Mouse (Mus musculus) heart, embryonic 10.5 days (tissue): ENCODE results near the gene Chl1. TPM values are rescaled to one million over a fixed set of nuclear protein-coding genes. Genes with fewer than 3 reads are reported as not detected.
A peak's percentile ranks its signal among the peaks of the same experiment; 100 is the strongest.

Experiments
- DNase-seq: peaks from one replicate; pipeline ENCODE4 v3.0.0-alpha.2; 2017; ENCODE audit warnings: low spot score
- H3K27ac ChIP-seq: fragments of 300-500 bp; sonication (generic); 2 replicates; pipeline ENCODE4 v1.5.1; 2016; ENCODE audit warnings: mild to moderate bottlenecking
- H3K27me3 ChIP-seq: fragments of 300-500 bp; sonication (generic); 2 replicates; pipeline ENCODE4 v1.6.1; 2016; ENCODE audit warnings: mild to moderate bottlenecking; ENCODE audit not compliant: poor library complexity, insufficient read depth, severe bottlenecking
- H3K36me3 ChIP-seq: fragments of 300-500 bp; sonication (generic); 2 replicates; pipeline ENCODE4 v1.6.1; 2016; ENCODE audit warnings: mild to moderate bottlenecking, moderate library complexity
- H3K4me1 ChIP-seq: fragments of 300-500 bp; sonication (generic); 2 replicates; pipeline ENCODE4 v1.6.1; 2016; ENCODE audit warnings: mild to moderate bottlenecking
- H3K4me3 ChIP-seq: fragments of 300-500 bp; sonication (generic); 2 replicates; pipeline ENCODE4 v1.5.1; 2016; ENCODE audit warnings: mild to moderate bottlenecking, moderate library complexity
- H3K9me3 ChIP-seq: fragments of 300-500 bp; sonication (generic); 2 replicates; pipeline ENCODE4 v1.6.1; 2016; ENCODE audit warnings: mild to moderate bottlenecking, moderate library complexity
- WGBS: fragments of 180-500 bp; shearing (Covaris S2); methylation state at CpG from one replicate; pipeline ENCODE4 v1.1.7; 2016; 5-methylcytosine and 5-hydroxymethylcytosine counted together
- polyA plus RNA-seq: library from polyadenylated mRNA; unstranded; fragments of >200 nt; fragmentation: Nextera tagmentation; extraction: Ambion mirVana; gene quantifications from 2 replicates; pipeline ENCODE4 v1.2.1, GENCODE M21; 2016

The Chl1 gene
- polyA plus RNA-seq, result 0.04 and 0.15 TPM in 2 replicates

- peaks cover 67% of the 10 kb centered on the region for H3K27me3 ChIP-seq
- H3K36me3 ChIP-seq, result no peaks in the 10 kb centered on the region
- peaks cover 18% of the 10 kb centered on the region; the same call in 1 of the 2 replicates for H3K4me1 ChIP-seq
- no peaks in the 10 kb centered on the region for H3K9me3 ChIP-seq
- no peak for DNase-seq
- H3K27ac ChIP-seq, result no peak within 1 kb of the TSS
- H3K4me3 ChIP-seq, result peak within 1 kb of the TSS; percentile 56
- 4% methylated on average over 25 of the region's 25 CpGs for WGBS
Measured at GRCm38 (mm10) chr6:103510392-103511289, at the start of gene Chl1. TSS of gene Chl1 (plus strand) at chr6:103510586.

DNA sequence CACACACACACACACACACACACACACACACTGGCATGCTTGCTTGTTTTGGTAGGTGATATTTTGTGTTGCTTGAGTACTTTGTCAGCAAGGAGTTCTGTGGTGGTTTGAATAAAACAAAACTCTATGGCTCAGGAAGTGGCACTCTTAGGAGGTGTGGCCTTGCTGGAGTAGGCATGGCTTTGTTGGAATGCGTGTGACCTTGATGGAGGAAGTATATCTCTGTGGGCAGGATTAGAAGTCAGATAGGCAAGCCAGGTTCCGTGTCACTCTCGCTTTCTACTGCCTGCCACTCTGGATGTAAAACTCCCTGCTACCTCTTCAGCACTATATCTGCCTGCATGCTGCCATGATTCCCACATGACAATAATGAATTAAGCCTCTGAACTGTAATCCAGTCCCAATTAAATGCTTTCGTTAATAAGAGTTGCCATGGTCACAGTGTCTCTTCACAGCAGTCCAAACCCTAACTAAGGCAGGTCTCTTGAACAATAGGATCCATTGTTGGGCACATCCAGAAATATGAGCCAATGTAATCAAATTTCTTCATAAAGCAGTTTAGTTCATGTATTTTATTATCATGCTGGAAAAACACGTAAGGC is 44.8 kb upstream of the Chl1 start:
- DNase-seq, result no peak
- H3K4me3 ChIP-seq, result no peak overlapping the region
- 54% methylated on average over 5 of the region's 5 CpGs for WGBS
- H3K9me3 ChIP-seq, result no peaks in the 10 kb centered on the region
- peaks cover 5% of the 10 kb centered on the region for H3K4me1 ChIP-seq
- no peak overlapping the region for H3K27ac ChIP-seq
- peaks cover 3% of the 10 kb centered on the region; the same call in 1 of the 2 replicates for H3K27me3 ChIP-seq
- H3K36me3 ChIP-seq, result no peaks in the 10 kb centered on the region

- Histone ChIP-seq H3K27me3 (no peaks in the 10 kb centered on the region), H3K36me3 (no peaks in the 10 kb centered on the region), H3K4me3 (no peak overlapping the region), H3K27ac (no peak overlapping the region), H3K9me3 (no peaks in the 10 kb centered on the region), H3K4me1 (no peaks in the 10 kb centered on the region)
- no peak for DNase-seq
- 56% methylated on average over 5 of the region's 5 CpGs for WGBS
Measured at GRCm38 (mm10) chr6:103473316-103473715, 37.1 kb upstream of the Chl1 start.

DNA sequence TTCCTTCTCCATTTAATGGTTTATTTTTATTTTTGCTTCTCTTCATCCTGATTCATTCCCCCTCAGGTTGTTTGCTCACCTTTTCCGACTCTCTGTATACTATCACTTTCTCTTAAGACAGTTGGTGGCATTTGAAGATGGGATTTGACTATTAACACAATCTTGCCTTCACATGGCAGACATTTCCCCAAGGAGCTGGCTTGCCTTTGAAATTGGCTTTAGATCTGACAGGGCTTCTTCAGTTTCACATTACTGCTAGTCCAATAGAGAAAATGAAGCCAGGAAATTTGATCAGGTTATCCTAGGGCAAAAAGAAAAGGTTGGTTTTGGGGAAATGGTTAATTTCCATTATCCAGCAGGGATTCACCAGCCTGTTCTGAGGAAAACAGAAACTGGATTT is 23.2 kb upstream of the Chl1 start:
- DNase-seq, result no peak
- 85% methylated on average over 1 of the region's 1 CpGs for WGBS
- Histone ChIP-seq H3K4me3 (no peak overlapping the region), H3K9me3 (no peaks in the 10 kb centered on the region), H3K4me1 (no peaks in the 10 kb centered on the region), H3K27me3 (no peaks in the 10 kb centered on the region), H3K27ac (no peak overlapping the region), H3K36me3 (no peaks in the 10 kb centered on the region)

DNA sequence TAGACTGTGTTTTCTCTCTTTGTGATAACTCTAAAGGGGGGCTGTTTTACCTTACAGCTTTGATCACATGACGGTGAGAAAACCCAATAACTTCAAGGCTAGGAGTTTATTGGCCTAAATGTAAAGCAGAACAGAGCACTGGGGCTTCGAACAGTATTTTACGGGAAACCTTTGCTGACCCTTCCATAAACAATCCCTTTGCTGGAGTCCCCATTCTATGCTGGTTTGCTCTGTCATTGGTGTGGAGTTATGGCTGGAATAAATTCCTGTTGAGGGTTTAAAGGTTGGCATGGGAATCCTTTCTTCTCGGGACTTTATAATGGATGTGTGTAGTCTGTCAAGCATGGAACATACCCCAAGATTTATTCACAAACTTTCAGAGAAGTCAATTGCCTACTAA is 12.0 kb upstream of the Chl1 start:
- Histone ChIP-seq H3K9me3 (no peaks in the 10 kb centered on the region), H3K27me3 (no peaks in the 10 kb centered on the region), H3K4me3 (no peak overlapping the region), H3K27ac (no peak overlapping the region), H3K4me1 (no peaks in the 10 kb centered on the region), H3K36me3 (no peaks in the 10 kb centered on the region)
- 72% methylated on average over 4 of the region's 4 CpGs for WGBS
- DNase-seq, result no peak

GRCm38 (mm10) chr6:103504065-103504464 is 6.3 kb upstream of the Chl1 start:
- Histone ChIP-seq H3K4me3 (no peak overlapping the region), H3K9me3 (no peaks in the 10 kb centered on the region), H3K4me1 (no peaks in the 10 kb centered on the region), H3K27me3 (peaks cover 13% of the 10 kb centered on the region; the same call in 1 of the 2 replicates), H3K27ac (no peak overlapping the region), H3K36me3 (no peaks in the 10 kb centered on the region)
- no peak for DNase-seq
- 53% methylated on average over 3 of the region's 3 CpGs for WGBS

DNA sequence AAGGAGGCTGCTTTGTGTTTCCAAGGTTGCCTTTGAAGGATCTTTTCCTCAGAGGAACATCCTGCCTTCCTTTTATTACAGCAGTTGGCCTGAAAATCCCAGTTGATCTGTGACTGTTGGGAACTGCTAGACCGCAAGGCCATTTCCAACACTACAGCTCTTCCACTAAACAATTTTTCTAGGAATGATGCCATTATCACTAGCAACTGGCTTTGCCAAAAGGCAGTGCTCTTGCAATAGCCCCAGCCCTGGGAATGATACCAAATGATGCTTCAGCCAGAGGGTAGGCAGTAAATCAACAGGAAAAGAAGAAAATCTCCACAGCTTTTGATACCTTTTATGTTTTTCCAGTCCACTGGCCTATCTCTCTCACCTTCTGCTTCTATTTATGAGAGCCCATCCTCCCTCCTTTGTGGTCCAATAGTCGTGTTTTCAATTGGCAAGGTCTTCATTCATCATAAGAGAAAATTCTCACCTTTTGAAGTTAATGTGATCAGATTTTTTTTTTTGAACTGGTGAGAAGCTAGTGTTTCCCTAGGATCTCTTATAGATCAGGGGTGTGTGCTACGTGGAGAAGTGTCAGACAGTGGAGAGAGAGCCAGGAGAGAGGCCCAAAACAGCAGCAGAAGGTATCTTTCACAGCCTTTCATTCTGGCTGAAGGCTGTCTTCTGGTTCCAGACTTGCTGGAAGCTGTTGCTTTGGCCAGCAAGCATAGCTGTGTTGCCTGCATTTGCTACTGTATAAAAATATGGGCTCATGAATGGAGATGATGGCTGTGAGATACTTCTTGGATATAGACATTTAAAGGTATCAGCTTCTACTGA is 2.4 kb upstream of the Chl1 start:
- no peaks in the 10 kb centered on the region for H3K9me3 ChIP-seq
- no peak overlapping the region for H3K27ac ChIP-seq
- H3K36me3 ChIP-seq, result no peaks in the 10 kb centered on the region
- WGBS, result 59% methylated on average over 3 of the region's 3 CpGs
- H3K4me1 ChIP-seq, result peaks cover 18% of the 10 kb centered on the region; the same call in 1 of the 2 replicates
- peaks cover 52% of the 10 kb centered on the region for H3K27me3 ChIP-seq
- no peak overlapping the region for H3K4me3 ChIP-seq
- no peak for DNase-seq

- H3K27me3 ChIP-seq, result peaks cover 67% of the 10 kb centered on the region
- DNase-seq, result no peak
- H3K27ac ChIP-seq, result no peak overlapping the region
- H3K4me3 ChIP-seq, result no peak overlapping the region
- H3K36me3 ChIP-seq, result no peaks in the 10 kb centered on the region
- peaks cover 18% of the 10 kb centered on the region; the same call in 1 of the 2 replicates for H3K4me1 ChIP-seq
- WGBS, result 70% methylated on average over 4 of the region's 4 CpGs
- H3K9me3 ChIP-seq, result no peaks in the 10 kb centered on the region
Measured at GRCm38 (mm10) chr6:103509596-103509995, 790 bp upstream of the Chl1 start.

DNA sequence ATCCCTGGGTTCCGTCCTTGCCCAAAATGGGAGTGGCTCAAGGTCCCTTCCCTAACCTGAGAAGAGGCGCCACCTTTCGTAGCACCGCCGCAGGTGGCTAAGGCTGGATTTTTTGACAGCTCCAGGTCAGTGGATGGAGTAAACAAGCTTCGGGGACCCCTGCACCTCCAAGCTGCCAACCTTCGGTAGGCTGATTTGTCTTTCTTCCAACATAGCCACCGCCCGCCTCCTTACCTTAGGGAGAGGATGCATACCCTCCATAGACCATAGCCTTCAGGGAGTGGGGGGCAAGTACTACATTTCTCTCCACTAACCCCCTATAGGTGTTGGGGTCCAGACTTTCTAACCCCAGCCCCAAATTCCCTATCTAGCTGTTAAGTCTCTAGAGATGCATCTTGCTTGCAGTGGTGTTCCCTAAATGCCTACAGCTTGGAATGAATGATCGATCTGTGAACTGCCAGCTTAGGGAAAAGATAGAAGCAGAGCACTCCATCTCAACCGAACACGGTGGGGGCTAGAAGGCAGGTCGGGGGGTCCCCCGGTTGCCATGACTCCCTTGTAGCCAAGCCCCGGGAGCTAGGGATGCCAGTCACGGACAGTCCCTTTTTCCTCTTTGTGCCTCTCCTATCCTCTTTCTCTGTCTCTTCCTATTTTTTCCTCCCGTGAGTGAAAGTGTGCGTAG is 1.0 kb downstream of the Chl1 start:
- DNase-seq, result no peak
- Histone ChIP-seq H3K27me3 (peaks cover 67% of the 10 kb centered on the region), H3K27ac (no peak overlapping the region), H3K36me3 (no peaks in the 10 kb centered on the region), H3K4me3 (peak overlapping the region; percentile 56), H3K4me1 (peaks cover 18% of the 10 kb centered on the region; the same call in 1 of the 2 replicates), H3K9me3 (no peaks in the 10 kb centered on the region)
- 9% methylated on average over 18 of the region's 18 CpGs for WGBS

GRCm38 (mm10) chr6:103511972-103512565 is 1.7 kb downstream of the Chl1 start:
- Histone ChIP-seq H3K36me3 (no peaks in the 10 kb centered on the region), H3K4me1 (peaks cover 18% of the 10 kb centered on the region; the same call in 1 of the 2 replicates), H3K4me3 (peak overlapping the region; percentile 56), H3K27ac (no peak overlapping the region), H3K27me3 (peaks cover 67% of the 10 kb centered on the region), H3K9me3 (no peaks in the 10 kb centered on the region)
- no peak for DNase-seq
- WGBS, result 2% methylated on average over 29 of the region's 29 CpGs

DNA sequence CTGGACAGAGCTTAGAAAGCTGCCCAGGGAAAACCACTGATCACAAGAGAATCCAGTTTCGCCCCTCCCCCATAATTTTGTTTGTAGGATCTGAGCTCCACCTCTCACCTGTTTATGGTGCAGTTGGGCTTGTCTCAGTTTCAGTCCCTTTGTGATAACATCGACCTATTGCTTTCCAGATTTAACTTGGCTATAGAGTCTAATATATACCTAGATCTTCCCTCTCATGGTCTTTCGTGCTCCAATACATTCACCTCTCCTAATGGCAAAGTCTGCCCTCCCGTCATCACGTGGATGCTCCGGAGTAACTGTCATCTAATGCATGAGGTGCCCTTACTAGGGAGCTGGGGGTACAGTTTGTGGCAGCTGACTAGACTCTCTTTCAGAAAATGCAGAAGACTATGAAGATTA is 2.5 kb downstream of the Chl1 start:
- Histone ChIP-seq H3K4me3 (no peak overlapping the region), H3K4me1 (peaks cover 18% of the 10 kb centered on the region; the same call in 1 of the 2 replicates), H3K36me3 (no peaks in the 10 kb centered on the region), H3K27ac (no peak overlapping the region), H3K27me3 (peaks cover 63% of the 10 kb centered on the region), H3K9me3 (no peaks in the 10 kb centered on the region)
- whole genome bisulfite sequencing, result 54% methylated on average over 6 of the region's 6 CpGs
- DNase-seq, result no peak
